Mouse (Mus musculus) layer of hippocampus, adult 9-10 months (tissue): Measurements from ENCODE around the gene Rab21.

Experiments used
- DNase-seq: peaks from one replicate; pipeline ENCODE4 v3.0.0; 2022; ENCODE audit warnings: low spot score

The Rab21 gene

GRCm38 (mm10) chr10:115315473-115316171 lies at the start of gene Rab21:
Gene Rab21, minus strand, starts transcription at chr10:115315594.
- peak; percentile 87 for DNase-seq

GRCm38 (mm10) chr10:115363151-115363550 lies 47.8 kb upstream of the Rab21 start:
- DNase-seq = no peak

GRCm38 (mm10) chr10:115362623-115362964 lies 47.2 kb upstream of the Rab21 start:
- no peak for DNase-seq

- DNase-seq = peak; percentile 78
These were observed 46.6 kb upstream of the Rab21 start, which contains the start of gene Tmem19 for GRCm38 (mm10) chr10:115361840-115362622. Gene Tmem19, minus strand, starts transcription at chr10:115362501.

- DNase-seq = no peak
These were observed 43.7 kb upstream of the Rab21 start for GRCm38 (mm10) chr10:115359066-115359465.

- DNase-seq = no peak
These were observed 43.0 kb upstream of the Rab21 start for GRCm38 (mm10) chr10:115358216-115358919.

GRCm38 (mm10) chr10:115356106-115356505 lies 40.7 kb upstream of the Rab21 start:
- no peak for DNase-seq

- DNase-seq = no peak
These were observed 39.6 kb upstream of the Rab21 start for GRCm38 (mm10) chr10:115355016-115355415.

GRCm38 (mm10) chr10:115354553-115354952 lies 39.2 kb upstream of the Rab21 start:
- DNase-seq = no peak

- no peak for DNase-seq
These were observed 35.5 kb upstream of the Rab21 start for GRCm38 (mm10) chr10:115350810-115351397.

- no peak for DNase-seq
These were observed 34.1 kb upstream of the Rab21 start for GRCm38 (mm10) chr10:115349509-115349908.

- DNase-seq = no peak
These were observed 33.6 kb upstream of the Rab21 start for GRCm38 (mm10) chr10:115349029-115349428.

- DNase-seq = no peak
These were observed 32.7 kb upstream of the Rab21 start for GRCm38 (mm10) chr10:115348131-115348530.

- no peak for DNase-seq
These were observed 31.1 kb upstream of the Rab21 start for GRCm38 (mm10) chr10:115346444-115346843.

GRCm38 (mm10) chr10:115342771-115343425 lies 27.5 kb upstream of the Rab21 start:
- no peak for DNase-seq

GRCm38 (mm10) chr10:115339820-115340328 lies 24.5 kb upstream of the Rab21 start:
- no peak for DNase-seq

- DNase-seq = no peak
These were observed 21.5 kb upstream of the Rab21 start for GRCm38 (mm10) chr10:115336901-115337300.

- DNase-seq = no peak
These were observed 18.1 kb upstream of the Rab21 start for GRCm38 (mm10) chr10:115333528-115333927.

- no peak for DNase-seq
These were observed 17.6 kb upstream of the Rab21 start for GRCm38 (mm10) chr10:115332997-115333396.

- no peak for DNase-seq
These were observed 17.1 kb upstream of the Rab21 start for GRCm38 (mm10) chr10:115332420-115332952.

GRCm38 (mm10) chr10:115329010-115329530 lies 13.7 kb upstream of the Rab21 start:
- DNase-seq = no peak
